Mouse (Mus musculus) forelimb bud, embryonic 11.5 days (tissue): ENCODE results near the gene Gm4216.
"Not testable (repeated sequence)": the region's sequence is repeated elsewhere in the genome, so short reads cannot be mapped to it uniquely, and the experiment has no call there.

Experiments
- DNase-seq: peaks from one replicate; pipeline ENCODE4 v3.0.0-alpha.2; 2012; ENCODE audit warnings: low read depth, low spot score

The Gm4216 gene

DNA sequence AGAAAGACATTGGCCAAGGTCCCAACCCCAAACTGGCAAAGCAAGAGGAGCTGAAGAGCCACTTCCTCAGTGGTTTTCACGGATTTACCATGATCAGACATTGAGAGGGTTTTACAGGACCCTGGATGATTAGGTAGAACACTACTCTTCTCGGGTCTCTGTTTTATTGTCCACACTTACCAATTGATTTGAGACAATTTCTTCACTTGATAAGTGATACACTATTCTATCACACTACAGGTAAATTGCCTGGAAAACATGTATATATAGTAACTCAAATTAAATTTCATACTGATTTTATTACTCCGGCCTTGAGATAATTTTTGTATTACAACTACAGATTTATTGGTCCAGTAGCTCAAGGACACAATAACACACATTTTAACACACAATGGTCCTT lies at the start of gene Gm4216:
Gm4216 (minus strand) TSS at position 101 of the 400 bp plus-strand sequence.
- not testable (repeated sequence) for DNase-seq

DNA sequence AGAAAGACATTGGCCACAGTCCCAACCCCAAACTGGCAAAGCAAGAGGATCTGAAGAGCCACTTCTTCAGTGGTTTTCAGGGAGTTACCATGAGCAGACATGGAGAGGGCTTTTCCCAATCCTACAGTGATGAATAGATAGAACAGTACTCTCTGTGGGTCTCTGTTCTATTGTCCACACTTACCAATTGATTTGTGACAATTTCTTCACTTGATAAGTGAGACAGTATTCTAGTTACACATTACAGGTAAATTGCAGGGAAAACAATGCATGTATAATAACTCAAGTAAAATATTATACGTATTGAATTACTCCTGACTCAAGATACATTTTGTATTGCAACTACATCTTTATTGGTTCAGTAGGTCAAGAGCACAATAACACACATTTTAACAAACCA lies 47.6 kb upstream of the Gm4216 start, which contains the start of gene Gm8720:
Gm8720 (minus strand) TSS at position 101 of the 400 bp plus-strand sequence.
- not testable (repeated sequence) for DNase-seq

DNA sequence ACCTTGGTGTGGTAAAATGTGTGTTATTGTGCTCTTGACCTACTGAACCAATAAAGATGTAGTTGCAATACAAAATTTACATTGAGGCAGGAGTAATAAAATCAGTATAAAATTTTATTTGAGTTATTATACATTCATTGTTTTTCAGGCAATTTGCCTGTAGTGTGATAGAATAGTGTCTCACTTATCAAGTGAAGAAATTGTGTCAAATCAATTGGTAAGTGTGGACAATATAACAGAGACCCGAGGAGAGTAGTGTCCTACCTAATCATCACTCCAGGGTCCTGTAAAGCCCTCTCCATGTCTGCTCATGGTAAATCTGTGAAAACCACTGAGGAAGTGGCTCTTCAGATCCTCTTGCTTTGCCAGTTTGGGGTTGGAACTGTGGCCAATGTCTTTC lies 35.5 kb upstream of the Gm4216 start, which contains the start of gene Vmn1r163:
Vmn1r163 (plus strand) TSS at position 301 of the 400 bp plus-strand sequence.
- not testable (repeated sequence) for DNase-seq

DNA sequence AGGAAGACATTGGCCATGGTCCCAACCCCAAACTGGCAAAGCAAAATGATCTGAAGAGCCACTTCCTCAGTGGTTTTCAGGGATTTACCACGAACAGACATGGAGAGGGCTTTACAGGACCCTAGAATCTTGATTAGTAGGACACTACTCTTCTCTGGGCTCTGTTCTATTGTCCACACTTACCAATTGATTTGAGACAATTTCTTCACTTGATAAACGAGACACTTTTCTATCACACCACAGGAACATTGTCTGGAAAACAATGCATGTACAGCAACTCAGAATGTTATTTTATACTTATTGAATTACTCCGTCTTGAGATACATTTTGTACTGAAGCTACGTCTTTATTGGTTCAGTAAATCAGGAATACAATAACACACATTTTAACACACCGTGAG lies 35.1 kb downstream of the Gm4216 start, which contains the start of gene Gm4214:
Gm4214 (minus strand) TSS at position 101 of the 400 bp plus-strand sequence.
- DNase-seq, result not testable (repeated sequence)
